Mouse (Mus musculus) embryo, embryonic 9.5 days (tissue): Measurements from ENCODE around the gene BC037034.
"Not testable (repeated sequence)": the region's sequence is repeated elsewhere in the genome, so short reads cannot be mapped to it uniquely, and the experiment has no call there.

Experiments
- DNase-seq: peaks from one replicate; pipeline ENCODE4 v3.0.0-alpha.2; 2017; ENCODE audit errors: extremely low spot score

Gene BC037034

DNA sequence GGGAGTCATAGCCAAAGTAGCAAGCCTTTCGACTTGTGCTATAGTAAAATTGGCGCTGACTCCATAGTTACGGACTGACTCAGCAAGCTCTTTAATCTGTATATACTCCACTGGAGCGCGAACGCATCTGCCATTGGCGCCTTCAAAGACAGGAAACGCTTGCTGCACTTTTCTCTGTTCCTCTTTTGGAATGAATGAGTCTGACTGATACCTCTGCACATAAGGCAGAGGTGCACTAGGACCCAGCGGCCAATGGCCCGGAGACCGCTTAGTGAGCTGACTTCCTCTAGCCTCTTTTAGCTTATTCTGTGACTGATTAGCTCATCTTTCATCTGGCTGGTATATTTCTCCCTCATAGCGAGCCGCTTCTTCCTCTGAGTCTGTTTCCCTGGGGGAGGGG is 47.2 kb downstream of the BC037034 start:
- DNase-seq, result not testable (repeated sequence)
